ENCODE assay signal across 24 mouse cellular contexts in the genomic region with DNA sequence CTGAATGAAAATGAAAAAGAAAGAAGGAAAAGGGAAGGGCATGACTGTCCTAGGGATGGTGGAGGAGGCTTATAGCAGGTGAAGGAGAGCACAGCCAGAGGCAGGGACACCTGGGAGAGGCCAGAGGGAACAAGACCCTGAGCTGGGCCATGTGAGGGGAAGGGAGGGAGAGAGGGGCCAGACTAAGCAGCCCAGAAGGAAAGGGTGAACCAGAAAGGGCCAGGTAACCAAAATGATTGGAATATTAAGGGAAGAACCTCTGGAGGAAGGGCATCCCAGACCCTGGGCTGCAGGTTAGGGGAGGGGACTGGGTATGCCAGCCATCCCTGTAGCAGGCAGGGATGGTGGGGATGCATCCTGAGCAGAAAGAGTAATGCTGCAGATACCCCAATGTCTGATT.
"Had no signal": no experiment of that assay in that cellular context is flagged by ENCODE, and none has a peak within 500 bp of the region (broad histone marks: within the 10 kb centered on the region; RNA-seq: fewer than 3 reads in every experiment).

No protein-coding gene starts in this region.

- DNase-seq: forebrain, postnatal 0 days; gastrocnemius, postnatal 14 days; gastrocnemius, postnatal 36 days; heart, adult 2 months; heart, postnatal 10 days; heart, postnatal 4 days; kidney, adult 18-20 months; kidney, adult 8-10 months; kidney, postnatal 14 days; kidney, postnatal 36 days; layer of hippocampus, adult 9-11 months; layer of hippocampus, postnatal 36 days had no signal

- H3K4me2 ChIP-seq: heart, embryonic 12.5 days; hindbrain, embryonic 12.5 days; hindbrain, embryonic 14.5 days; intestine, embryonic 15.5 days; limb, embryonic 12.5 days had no signal

- H3K4me3 ChIP-seq: heart, adult 2 months; heart, embryonic 10.5 days; heart, embryonic 12.5 days; hindbrain, embryonic 10.5 days; hindbrain, embryonic 12.5 days; intestine, embryonic 15.5 days; limb, embryonic 10.5 days; limb, embryonic 12.5 days had no signal

- H3K9ac ChIP-seq: forebrain, postnatal 0 days; heart, embryonic 12.5 days; hindbrain, embryonic 12.5 days; hindbrain, embryonic 14.5 days; intestine, embryonic 15.5 days; limb, embryonic 12.5 days had no signal

- H3K9me3 ChIP-seq: heart, embryonic 10.5 days; heart, embryonic 12.5 days; hindbrain, embryonic 10.5 days; hindbrain, embryonic 12.5 days; intestine, embryonic 15.5 days; limb, embryonic 10.5 days; limb, embryonic 12.5 days had no signal

- ATAC-seq: forebrain, postnatal 0 days; hindbrain, embryonic 16.5 days; inflammation-experienced regulatory T-cells, adult 6 months; intestine, embryonic 15.5 days; intestine, postnatal 0 days had no signal

- H3K4me1 ChIP-seq: heart, embryonic 10.5 days; heart, embryonic 12.5 days; intestine, embryonic 15.5 days; limb, embryonic 10.5 days; limb, embryonic 12.5 days had no signal

- H3K27me3 ChIP-seq: heart, embryonic 12.5 days; hindbrain, embryonic 12.5 days; intestine, embryonic 15.5 days; limb, embryonic 12.5 days had no signal

- H3K27ac ChIP-seq: heart, adult 2 months; heart, embryonic 10.5 days; hindbrain, embryonic 10.5 days; hindbrain, embryonic 12.5 days; hindbrain, embryonic 14.5 days; intestine, embryonic 15.5 days; kidney, postnatal 0 days; limb, embryonic 10.5 days; limb, embryonic 12.5 days had no signal
